Mouse (Mus musculus): ENCODE data around the gene Chmp4b.

DNA sequence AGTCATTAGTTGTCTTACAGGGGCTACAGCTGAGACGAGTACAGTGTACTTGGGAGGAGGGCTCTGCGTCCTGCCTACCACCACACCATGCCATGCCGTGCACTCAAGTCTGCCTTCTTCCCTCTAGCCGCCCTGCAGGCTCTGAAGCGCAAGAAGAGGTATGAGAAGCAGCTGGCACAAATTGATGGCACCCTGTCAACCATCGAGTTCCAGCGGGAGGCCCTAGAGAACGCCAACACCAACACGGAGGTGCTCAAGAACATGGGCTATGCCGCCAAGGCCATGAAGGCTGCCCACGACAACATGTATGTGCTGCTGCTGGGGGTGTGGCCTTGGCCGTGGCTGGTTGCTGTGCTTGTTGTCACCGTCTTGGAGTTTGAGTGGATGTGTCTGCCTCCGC, 37.9 kb downstream of the Chmp4b start:
- TF ChIP-seq CTCF (IDR thresholded peaks at IDR 0.05; ENCODE audit: low read depth) (no peak), EP300 (IDR thresholded peaks at IDR 0.05; ENCODE audit: low read depth) (no peak)

Data from liver, postnatal 0 days (tissue).